Mouse (Mus musculus) colon, adult 2 months (tissue): ENCODE results near the gene Triap1. TPM values are rescaled to one million over a fixed set of nuclear protein-coding genes. Genes with fewer than 3 reads are reported as not detected.

Source experiments
- polyA plus RNA-seq: library from polyadenylated mRNA; depleted of rRNA; stranded (reverse); fragments of >200 nt; gene quantifications from 2 replicates; pipeline ENCODE4 v1.2.3, GENCODE M21; 2012; rRNA removed

The Triap1 gene
- 12.5 and 13.4 TPM in 2 replicates for polyA plus RNA-seq

GRCm38 (mm10) chr5:115340577-115341313 lies at the start of gene Triap1, which contains the start of gene Gatc:
Gene Triap1, plus strand, starts transcription at chr5:115341225.
Gene Gatc, minus strand, starts transcription at chr5:115341178.

GRCm38 (mm10) chr5:115300792-115301614 lies 40.0 kb upstream of the Triap1 start, which contains the start of gene Dynll1:
Gene Dynll1, minus strand, starts transcription at chr5:115300999.

GRCm38 (mm10) chr5:115326875-115327609 lies 14.0 kb upstream of the Triap1 start, which contains the start of gene Srsf9:
Gene Srsf9, plus strand, starts transcription at chr5:115327177.

GRCm38 (mm10) chr5:115348546-115349224 lies 7.7 kb downstream of the Triap1 start, which contains the start of gene Cox6a1:
Gene Cox6a1, minus strand, starts transcription at chr5:115348981.

Other genes starting within 250 kb of the Triap1 start
- 0.30 TPM in 1 of 2 replicates, not detected in the other for gene Gm10401, start 242.9 kb upstream of the Triap1 start, polyA plus RNA-seq
- 310 and 336 TPM in 2 replicates for gene Acads, start 221.9 kb upstream of the Triap1 start, polyA plus RNA-seq
- 38.1 and 51.5 TPM in 2 replicates for gene Unc119b, start 206.2 kb upstream of the Triap1 start, polyA plus RNA-seq
- gene Mlec, start 183.0 kb upstream of the Triap1 start, polyA plus RNA-seq, result 77.3 and 100 TPM in 2 replicates
- gene Cabp1, start 146.8 kb upstream of the Triap1 start, polyA plus RNA-seq, result 1.9 and 2.4 TPM in 2 replicates
- 56.1 and 89.9 TPM in 2 replicates for gene Pop5, start 105.4 kb upstream of the Triap1 start, polyA plus RNA-seq
- 145 and 168 TPM in 2 replicates for gene Rnf10, start 68.3 kb upstream of the Triap1 start, polyA plus RNA-seq
- 11.6 and 12.4 TPM in 2 replicates for gene Coq5, start 61.6 kb upstream of the Triap1 start, polyA plus RNA-seq
- 361 and 421 TPM in 2 replicates for gene Dynll1, start 40.2 kb upstream of the Triap1 start, polyA plus RNA-seq
- gene Srsf9, start 14.0 kb upstream of the Triap1 start, polyA plus RNA-seq, result 78.5 and 102 TPM in 2 replicates
- gene Gatc, start within 50 bp of the Triap1 start, polyA plus RNA-seq, result 6.6 and 8.4 TPM in 2 replicates
- gene Cox6a1, start 7.8 kb downstream of the Triap1 start, polyA plus RNA-seq, result 6,572 and 7,327 TPM in 2 replicates
- gene Msi1, start 88.4 kb downstream of the Triap1 start, polyA plus RNA-seq, result 5.0 and 5.8 TPM in 2 replicates
- gene Pla2g1b, start 125.0 kb downstream of the Triap1 start, polyA plus RNA-seq, result 184 TPM in 1 of 2 replicates, not detected in the other
- 43.4 and 55.0 TPM in 2 replicates for gene Sirt4, start 143.5 kb downstream of the Triap1 start, polyA plus RNA-seq
- gene Pxn, start 165.5 kb downstream of the Triap1 start, polyA plus RNA-seq, result 182 and 192 TPM in 2 replicates
- gene Rplp0, start 218.2 kb downstream of the Triap1 start, polyA plus RNA-seq, result 2,479 and 3,010 TPM in 2 replicates
- 38.3 and 45.5 TPM in 2 replicates for gene Gcn1l1, start 224.0 kb downstream of the Triap1 start, polyA plus RNA-seq